Mouse (Mus musculus) CH12.LX (cell line): ENCODE measurements around the gene Midn.

ENCODE experiments used
- CTCF ChIP-seq, 2 experiments: IDR thresholded peaks in 1 of 2; conservative IDR thresholded peaks in 1 of 2; 2 replicates each; pipeline ENCODE4 v1.5.1; 2011 to 2012; ENCODE audit warnings: low read depth in 2 of 2, low read length in 2 of 2, improper control_type of control experiment in 1 of 2, inconsistent platforms in 1 of 2, mild to moderate bottlenecking in 1 of 2, moderate library complexity in 1 of 2
- EP300 ChIP-seq: IDR thresholded peaks from 2 replicates; pipeline ENCODE4 v1.6.1; 2011; ENCODE audit warnings: low read length, improper control_type of control experiment
- MAFK ChIP-seq: IDR thresholded peaks from 2 replicates; pipeline ENCODE4 v1.6.1; 2011; ENCODE audit warnings: low read length, improper control_type of control experiment; ENCODE audit not compliant: insufficient replicate concordance
- MAX ChIP-seq: IDR thresholded peaks from 2 replicates; pipeline ENCODE4 v1.6.1; 2011; ENCODE audit warnings: low read length, improper control_type of control experiment
- MAZ ChIP-seq: IDR thresholded peaks from 2 replicates; pipeline ENCODE4 v1.6.1; 2012; ENCODE audit warnings: low read depth, mild to moderate bottlenecking, inconsistent platforms, low read length, improper control_type of control experiment, moderate library complexity
- MEF2A ChIP-seq: IDR thresholded peaks from 2 replicates; pipeline ENCODE4 v1.6.1; 2014; ENCODE audit warnings: low read depth, mild to moderate bottlenecking, inconsistent platforms, low read length, improper control_type of control experiment, borderline replicate concordance
- MXI1 ChIP-seq: IDR thresholded peaks from 2 replicates; pipeline ENCODE4 v1.6.1; 2011; ENCODE audit warnings: mild to moderate bottlenecking, low read depth, low read length, improper control_type of control experiment
- POLR2A ChIP-seq: IDR thresholded peaks from 2 replicates; pipeline ENCODE4 v1.6.1; 2011; ENCODE audit warnings: low read depth, mild to moderate bottlenecking, improper control_type of control experiment, low read length
- POLR2AphosphoS2 ChIP-seq: IDR thresholded peaks from 2 replicates; pipeline ENCODE4 v1.6.1; 2011; ENCODE audit warnings: low read depth, low read length, improper control_type of control experiment
- SIN3A ChIP-seq: IDR thresholded peaks from 2 replicates; pipeline ENCODE4 v1.6.1; 2012; ENCODE audit warnings: low read length, improper control_type of control experiment, inconsistent platforms
- ZC3H11A ChIP-seq: IDR thresholded peaks from 2 replicates; pipeline ENCODE4 v1.6.1; 2012; ENCODE audit warnings: low read depth, mild to moderate bottlenecking, inconsistent platforms, low read length, improper control_type of control experiment
- ZKSCAN1 ChIP-seq: IDR thresholded peaks from 2 replicates; pipeline ENCODE4 v1.6.1; 2012; ENCODE audit warnings: low read depth, inconsistent platforms, low read length, improper control_type of control experiment, borderline replicate concordance

GRCm38 (mm10) chr10:80129846-80130245 lies 18.2 kb upstream of the Midn start:
- TF ChIP-seq MAZ: no peak
- no peak for TF ChIP-seq MEF2A
- TF ChIP-seq ZKSCAN1: no peak
- TF ChIP-seq EP300: no peak
- TF ChIP-seq POLR2AphosphoS2: no peak
- no peak for TF ChIP-seq ZC3H11A
- no peak for TF ChIP-seq POLR2A
- TF ChIP-seq CTCF (conservative IDR thresholded peaks at IDR 0.05 in 1 of 2, IDR thresholded peaks at IDR 0.05 in 1 of 2; ENCODE audit: low read depth in 2 of 2, low read length in 2 of 2): no peak
- TF ChIP-seq MAFK: no peak
- no peak for TF ChIP-seq MXI1
- no peak for TF ChIP-seq MAX
- no peak for TF ChIP-seq SIN3A
